Mouse (Mus musculus) neural tube, embryonic 12.5 days (tissue): ENCODE results near the gene Slc2a9. TPM values are rescaled to one million over a fixed set of nuclear protein-coding genes. Genes with fewer than 3 reads are reported as not detected.

ENCODE experiments used
- ATAC-seq: fragments of 200-750 bp; cut with Nextera tagmentation; 2 replicates; pipeline ENCODE4 v1.8.0; 2017; ENCODE audit warnings: low read depth, mild to moderate bottlenecking, moderate TSS enrichment, moderate library complexity; ENCODE audit not compliant: low FRiP score
- H3K27ac ChIP-seq: fragments of 300-500 bp; sonication (generic); 2 replicates; pipeline ENCODE4 v1.5.1; 2016
- H3K27me3 ChIP-seq: fragments of 300-500 bp; sonication (generic); replicated peaks from 2 replicates; pipeline ENCODE4 v1.6.1; 2016; ENCODE audit warnings: mild to moderate bottlenecking
- H3K36me3 ChIP-seq: fragments of 300-500 bp; sonication (generic); 2 replicates; pipeline ENCODE4 v1.6.1; 2016; ENCODE audit warnings: mild to moderate bottlenecking
- H3K4me1 ChIP-seq: fragments of 300-500 bp; sonication (generic); 2 replicates; pipeline ENCODE4 v1.6.1; 2016
- H3K4me2 ChIP-seq: fragments of 300-500 bp; sonication (generic); replicated peaks from 2 replicates; pipeline ENCODE4 v1.6.1; 2016; ENCODE audit warnings: mild to moderate bottlenecking
- H3K4me3 ChIP-seq: fragments of 300-500 bp; sonication (generic); 2 replicates; pipeline ENCODE4 v1.5.1; 2016
- H3K9ac ChIP-seq: fragments of 300-500 bp; sonication (generic); 2 replicates; pipeline ENCODE4 v1.6.1; 2016; ENCODE audit warnings: mild to moderate bottlenecking
- H3K9me3 ChIP-seq: fragments of 300-500 bp; sonication (generic); 2 replicates; pipeline ENCODE4 v1.6.1; 2016; ENCODE audit warnings: mild to moderate bottlenecking
- WGBS: fragments of 180-500 bp; shearing (Covaris S2); methylation state at CpG from one replicate; pipeline ENCODE4 v1.1.7; 2016; 5-methylcytosine and 5-hydroxymethylcytosine counted together
- polyA plus RNA-seq: library from polyadenylated mRNA; unstranded; fragments of >200 nt; fragmentation: Nextera tagmentation; extraction: Ambion mirVana; gene quantifications from 2 replicates; pipeline ENCODE4 v1.2.1, GENCODE M21; 2016

The Slc2a9 gene
- polyA plus RNA-seq, 1 experiment from 2014 or later = 0.24 TPM

DNA sequence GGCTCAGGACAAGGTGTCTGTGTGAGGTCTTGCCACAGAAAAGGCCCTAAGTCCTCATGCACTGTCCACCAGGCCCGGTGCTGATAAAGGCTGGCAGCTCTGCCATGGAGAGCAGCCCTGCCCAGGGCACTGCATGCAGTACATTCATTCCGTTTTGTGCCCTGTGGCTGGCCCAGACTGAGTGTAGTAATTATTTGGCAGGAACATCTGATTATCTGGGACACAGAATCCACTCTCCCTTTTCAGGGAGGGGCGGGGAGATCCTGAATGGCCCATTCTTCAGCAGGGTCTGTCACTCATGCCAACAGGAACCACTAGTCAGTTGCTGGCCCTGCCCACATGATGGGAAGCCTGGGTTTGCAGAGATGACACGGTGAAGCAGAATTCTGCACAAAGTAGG lies 29.1 kb upstream of the Slc2a9 start:
- no peak overlapping the region for H3K4me3 ChIP-seq
- no peak overlapping the region for H3K27ac ChIP-seq
- H3K9me3 ChIP-seq = no peaks in the 10 kb centered on the region
- H3K9ac ChIP-seq = no peak overlapping the region
- H3K27me3 ChIP-seq = no peaks in the 10 kb centered on the region
- ATAC-seq = no peak
- peaks cover 93% of the 10 kb centered on the region for H3K36me3 ChIP-seq
- no peaks in the 10 kb centered on the region for H3K4me1 ChIP-seq
- 89% methylated on average over 4 of the region's 4 CpGs for WGBS
- no peak overlapping the region for H3K4me2 ChIP-seq

DNA sequence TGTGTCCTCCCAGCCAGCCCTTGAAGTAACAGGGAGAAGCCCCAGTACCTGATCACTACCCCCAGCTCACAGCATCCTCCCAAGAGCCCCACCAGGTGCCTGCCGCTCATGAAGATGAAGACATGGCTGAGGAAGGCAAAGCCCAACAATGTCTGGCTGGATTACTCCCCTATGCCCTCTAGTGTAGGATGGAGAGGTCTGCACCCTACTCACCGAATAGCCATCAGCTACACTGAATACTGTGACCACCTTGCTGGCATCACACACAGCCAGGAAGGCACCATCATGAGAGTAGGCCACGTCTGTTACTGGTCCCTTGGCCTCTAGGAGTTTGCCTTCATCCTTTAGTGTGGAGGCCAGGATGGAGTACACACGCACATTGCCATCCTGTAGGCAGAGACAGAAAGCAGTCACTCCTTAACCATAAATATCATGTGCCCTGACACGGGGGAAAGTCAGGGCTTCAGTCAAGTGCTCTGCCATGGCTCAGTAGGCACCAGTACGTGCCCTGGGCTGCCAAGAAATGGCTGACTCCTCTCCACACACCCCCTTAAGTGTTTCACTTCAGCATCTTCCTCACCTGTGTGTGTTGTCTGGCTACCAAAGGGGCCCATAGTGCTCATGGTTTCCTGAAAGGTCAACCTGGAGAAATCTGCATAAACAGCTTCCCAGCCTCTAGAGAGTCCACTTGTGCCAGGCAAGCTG lies 26.9 kb upstream of the Slc2a9 start:
- no peak overlapping the region for H3K4me2 ChIP-seq
- WGBS = 71% methylated on average over 6 of the region's 6 CpGs
- no peak overlapping the region for H3K4me3 ChIP-seq
- no peak overlapping the region for H3K27ac ChIP-seq
- no peaks in the 10 kb centered on the region for H3K9me3 ChIP-seq
- peak; percentile 74 for ATAC-seq
- no peaks in the 10 kb centered on the region for H3K27me3 ChIP-seq
- H3K4me1 ChIP-seq = no peaks in the 10 kb centered on the region
- H3K9ac ChIP-seq = no peak overlapping the region
- peaks cover 89% of the 10 kb centered on the region for H3K36me3 ChIP-seq

DNA sequence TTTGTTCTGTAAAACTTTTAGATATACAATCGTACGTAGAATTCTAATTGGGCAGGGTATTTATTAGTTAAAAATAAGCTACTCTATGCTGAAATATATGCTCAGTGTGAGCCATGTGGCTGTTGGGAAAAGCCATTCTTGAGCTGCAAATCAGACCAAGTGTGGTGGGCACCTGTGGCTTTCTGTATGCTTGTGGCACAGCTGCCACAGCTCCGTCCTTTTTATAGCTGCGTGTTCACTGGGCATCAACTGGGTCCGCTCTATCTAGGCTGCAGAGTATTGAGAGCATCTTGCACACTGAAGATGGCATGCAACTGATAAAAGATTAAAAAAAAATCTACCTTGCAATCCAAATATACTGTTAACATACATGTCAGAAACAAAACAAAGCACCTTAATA lies 20.0 kb upstream of the Slc2a9 start:
- WGBS = 94% methylated on average over 5 of the region's 5 CpGs
- Histone ChIP-seq H3K27me3 (no peaks in the 10 kb centered on the region), H3K4me3 (no peak overlapping the region), H3K4me2 (no peak overlapping the region), H3K9ac (no peak overlapping the region), H3K9me3 (no peaks in the 10 kb centered on the region), H3K4me1 (no peaks in the 10 kb centered on the region), H3K27ac (no peak overlapping the region), H3K36me3 (peaks cover 26% of the 10 kb centered on the region)
- no peak for ATAC-seq

DNA sequence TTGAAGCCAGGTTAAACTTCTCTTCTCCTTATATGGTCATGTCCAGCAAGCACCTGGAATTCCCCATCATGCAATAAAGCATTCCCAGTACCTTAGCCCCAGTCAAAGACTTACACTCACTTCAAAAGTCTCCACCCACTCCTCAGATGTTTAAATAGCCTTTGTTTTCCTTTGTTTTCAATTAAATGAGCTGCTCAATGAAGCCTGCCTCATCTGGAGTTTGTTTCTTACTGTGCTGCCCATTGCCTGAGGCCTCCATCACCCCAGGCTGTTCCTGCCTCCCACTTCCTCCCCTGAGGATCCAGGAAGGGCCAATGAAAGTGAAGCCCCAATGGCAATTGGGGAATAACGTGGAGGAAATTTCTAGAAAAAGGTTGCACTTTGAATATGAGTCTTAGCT lies 17.9 kb upstream of the Slc2a9 start:
- Histone ChIP-seq H3K9me3 (no peaks in the 10 kb centered on the region), H3K27ac (no peak overlapping the region), H3K27me3 (no peaks in the 10 kb centered on the region), H3K4me2 (no peak overlapping the region), H3K36me3 (0 out of 2 replicates have a peak, but pooled peaks cover 7% of the 10 kb centered on the region), H3K9ac (no peak overlapping the region), H3K4me1 (no peaks in the 10 kb centered on the region), H3K4me3 (no peak overlapping the region)
- WGBS = 44% methylated on average over 1 of the region's 1 CpGs
- no peak for ATAC-seq

DNA sequence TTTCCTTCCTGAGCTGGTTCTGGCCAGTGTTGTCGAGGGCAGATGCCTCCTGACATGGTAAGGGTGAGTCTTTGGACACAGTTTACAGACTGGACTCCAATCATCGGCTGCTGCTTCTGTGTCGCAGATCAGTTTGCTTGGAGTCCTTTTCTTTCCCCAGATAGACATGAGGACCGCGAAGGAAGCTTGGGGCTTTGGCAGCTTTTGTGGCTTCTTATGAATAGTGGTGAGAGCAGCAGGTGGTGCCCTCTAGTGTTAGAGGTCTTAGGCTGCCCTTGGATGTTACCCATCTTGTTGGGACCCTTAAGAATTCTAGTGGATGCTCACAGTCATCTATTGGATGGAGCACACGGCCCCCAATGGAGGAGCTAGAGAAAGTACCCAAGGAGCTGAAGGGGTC lies 13.3 kb upstream of the Slc2a9 start:
- H3K4me1 ChIP-seq = no peaks in the 10 kb centered on the region
- ATAC-seq = no peak
- H3K4me2 ChIP-seq = no peak overlapping the region
- no peak overlapping the region for H3K4me3 ChIP-seq
- H3K9ac ChIP-seq = no peak overlapping the region
- 64% methylated on average over 6 of the region's 6 CpGs for WGBS
- H3K9me3 ChIP-seq = no peaks in the 10 kb centered on the region
- H3K27ac ChIP-seq = no peak overlapping the region
- no peaks in the 10 kb centered on the region for H3K27me3 ChIP-seq
- H3K36me3 ChIP-seq = no peaks in the 10 kb centered on the region

DNA sequence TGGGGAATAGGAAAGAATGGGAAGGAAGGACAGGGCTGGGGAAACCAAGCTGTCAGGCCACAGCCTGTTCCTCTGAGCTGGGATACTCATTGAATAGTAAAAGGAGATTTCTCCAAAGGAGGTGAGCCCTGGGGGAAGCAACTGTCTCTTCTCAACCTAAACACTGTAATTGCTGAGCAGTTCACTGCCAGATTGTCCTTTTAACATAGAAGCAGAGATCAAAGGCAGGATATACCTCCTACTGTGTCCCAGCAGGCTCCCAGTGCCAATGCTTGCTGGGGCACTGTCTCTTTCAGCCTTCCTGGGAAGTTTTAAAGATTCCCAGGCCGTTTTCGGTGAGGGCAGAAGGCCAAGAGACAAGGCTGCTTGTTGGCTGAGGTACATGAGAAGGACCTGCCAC lies 10.0 kb upstream of the Slc2a9 start:
- H3K9me3 ChIP-seq = no peaks in the 10 kb centered on the region
- no peak overlapping the region for H3K4me2 ChIP-seq
- no peaks in the 10 kb centered on the region for H3K4me1 ChIP-seq
- WGBS = 4% methylated on average over 2 of the region's 2 CpGs
- ATAC-seq = no peak
- H3K27ac ChIP-seq = no peak overlapping the region
- H3K4me3 ChIP-seq = no peak overlapping the region
- no peaks in the 10 kb centered on the region for H3K27me3 ChIP-seq
- H3K9ac ChIP-seq = no peak overlapping the region
- H3K36me3 ChIP-seq = no peaks in the 10 kb centered on the region

DNA sequence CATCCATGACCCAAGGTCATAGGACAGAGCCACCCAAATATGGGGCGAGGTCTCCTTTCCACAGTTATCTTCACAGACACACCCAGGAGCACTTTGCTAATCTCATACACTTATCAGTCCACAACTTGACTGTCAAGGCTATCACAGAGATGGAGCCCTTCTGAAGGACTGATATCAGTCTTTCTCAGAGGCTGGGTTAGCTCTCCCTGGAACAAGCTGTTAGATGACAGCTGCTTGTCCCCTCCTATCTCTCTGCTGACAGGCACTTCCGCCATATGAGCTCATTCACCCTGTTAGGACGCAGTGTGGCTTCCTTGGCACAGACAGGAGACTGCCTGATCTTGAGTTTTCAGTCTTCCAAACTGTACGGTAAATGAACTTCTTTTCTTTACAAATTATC lies 6.6 kb upstream of the Slc2a9 start:
- H3K4me3 ChIP-seq = no peak overlapping the region
- no peak overlapping the region for H3K9ac ChIP-seq
- no peaks in the 10 kb centered on the region for H3K27me3 ChIP-seq
- 88% methylated on average over 4 of the region's 4 CpGs for WGBS
- H3K4me1 ChIP-seq = no peaks in the 10 kb centered on the region
- H3K9me3 ChIP-seq = no peaks in the 10 kb centered on the region
- no peak for ATAC-seq
- no peaks in the 10 kb centered on the region for H3K36me3 ChIP-seq
- H3K4me2 ChIP-seq = no peak overlapping the region
- no peak overlapping the region for H3K27ac ChIP-seq

DNA sequence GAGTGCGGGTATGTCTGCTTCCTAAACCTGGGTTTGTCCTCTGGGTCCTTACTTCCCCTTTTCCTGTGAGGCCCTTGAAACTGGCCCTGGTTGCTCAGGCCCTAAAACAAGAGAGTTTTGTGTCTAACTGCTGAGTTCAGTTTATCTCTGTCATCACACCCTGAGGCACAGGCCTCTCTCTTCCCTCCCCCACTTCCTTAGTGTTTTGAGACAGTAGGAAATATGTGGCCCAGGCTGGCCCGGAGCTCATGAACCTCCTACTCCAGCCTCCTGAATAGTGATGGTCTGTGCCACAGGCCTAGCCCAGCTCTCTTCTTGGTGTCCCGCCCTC lies 2.5 kb upstream of the Slc2a9 start:
- Histone ChIP-seq H3K9me3 (no peaks in the 10 kb centered on the region), H3K4me2 (no peak overlapping the region), H3K9ac (no peak overlapping the region), H3K27ac (no peak overlapping the region), H3K4me3 (no peak overlapping the region), H3K27me3 (no peaks in the 10 kb centered on the region), H3K36me3 (no peaks in the 10 kb centered on the region), H3K4me1 (no peaks in the 10 kb centered on the region)
- no peak for ATAC-seq
- WGBS = 76% methylated on average over 3 of the region's 3 CpGs

DNA sequence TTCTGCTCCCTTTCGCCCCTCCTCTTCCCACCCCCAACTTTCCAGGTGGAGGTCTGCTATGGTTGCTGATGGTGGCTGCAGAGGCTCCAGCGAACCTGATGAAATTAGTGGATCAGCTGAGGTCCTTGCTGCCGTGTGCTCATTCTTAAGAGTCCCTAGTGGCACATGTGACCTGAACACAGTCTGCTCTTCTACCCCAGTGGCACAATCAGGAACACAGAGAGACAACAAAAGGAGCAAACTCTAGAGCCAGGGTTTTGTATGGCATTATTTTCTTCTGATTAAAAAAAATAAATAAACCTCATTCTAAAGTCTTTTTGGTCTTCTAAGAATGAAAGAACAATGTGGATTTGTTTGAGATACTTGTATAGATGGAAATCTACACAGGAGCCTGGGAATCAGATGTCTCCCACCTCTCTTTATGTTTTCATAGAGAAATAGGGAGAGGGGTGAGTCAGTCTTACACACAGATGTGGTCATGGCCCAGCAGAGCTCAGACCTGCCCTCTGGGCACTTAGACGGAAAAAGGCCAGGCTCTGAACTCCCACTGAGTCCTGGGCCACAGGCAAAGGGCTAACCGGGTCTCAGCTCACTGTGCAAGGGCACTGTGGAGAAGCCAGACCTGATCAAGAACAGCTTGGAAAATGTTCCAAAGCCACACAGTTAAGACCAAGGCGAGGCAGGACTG lies 1.9 kb upstream of the Slc2a9 start:
- no peaks in the 10 kb centered on the region for H3K9me3 ChIP-seq
- H3K27me3 ChIP-seq = no peaks in the 10 kb centered on the region
- no peak overlapping the region for H3K9ac ChIP-seq
- no peaks in the 10 kb centered on the region for H3K4me1 ChIP-seq
- WGBS = 68% methylated on average over 6 of the region's 6 CpGs
- no peak overlapping the region for H3K27ac ChIP-seq
- H3K4me2 ChIP-seq = no peak overlapping the region
- no peaks in the 10 kb centered on the region for H3K36me3 ChIP-seq
- no peak for ATAC-seq
- no peak overlapping the region for H3K4me3 ChIP-seq

DNA sequence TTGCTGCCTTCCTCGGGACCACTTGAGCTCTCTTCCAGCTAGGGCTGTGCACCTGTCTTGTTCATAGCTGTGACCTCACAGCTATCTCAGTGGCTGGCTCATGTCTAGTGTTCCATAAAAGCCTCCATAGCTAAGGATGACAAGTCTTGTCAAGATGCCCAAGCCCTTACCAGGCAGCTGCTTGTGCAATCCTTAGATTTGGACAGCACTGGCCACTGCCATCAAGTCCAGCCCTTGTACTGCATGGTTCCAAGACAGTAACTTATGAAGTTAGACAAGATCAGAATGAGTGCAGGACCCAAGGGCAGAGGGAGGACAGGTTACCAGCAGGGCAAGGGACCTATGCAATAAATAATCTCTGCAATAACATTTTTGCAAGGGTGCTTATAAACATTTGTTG lies 1.2 kb upstream of the Slc2a9 start:
- Histone ChIP-seq H3K4me1 (no peaks in the 10 kb centered on the region), H3K4me3 (no peak overlapping the region), H3K36me3 (no peaks in the 10 kb centered on the region), H3K27ac (no peak overlapping the region), H3K9ac (no peak overlapping the region), H3K9me3 (no peaks in the 10 kb centered on the region), H3K4me2 (no peak overlapping the region), H3K27me3 (no peaks in the 10 kb centered on the region)
- ATAC-seq = no peak
- 85% methylated on average over 1 of the region's 1 CpGs for WGBS

DNA sequence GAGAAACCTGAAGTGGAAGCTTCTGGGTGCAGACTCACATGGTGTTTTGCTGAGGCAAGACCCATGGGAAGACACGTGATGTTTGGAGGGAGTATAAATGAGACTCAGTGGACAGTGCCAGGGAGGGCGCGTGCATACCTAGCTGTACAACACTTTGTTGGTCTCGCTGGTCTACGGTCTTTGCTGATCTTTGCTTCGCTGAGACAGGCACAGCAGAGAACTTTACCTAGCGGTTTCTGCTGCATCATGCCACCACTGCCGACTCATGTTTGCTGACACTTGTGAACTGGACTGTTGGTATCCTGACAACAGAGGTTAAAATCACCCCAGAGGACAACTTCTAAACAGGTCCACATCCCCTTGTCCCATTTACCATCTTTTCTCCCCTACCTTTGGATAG lies 2.9 kb downstream of the Slc2a9 start:
- Histone ChIP-seq H3K4me3 (no peak overlapping the region), H3K9me3 (no peaks in the 10 kb centered on the region), H3K4me2 (no peak overlapping the region), H3K9ac (no peak overlapping the region), H3K27ac (no peak overlapping the region), H3K4me1 (no peaks in the 10 kb centered on the region), H3K36me3 (no peaks in the 10 kb centered on the region), H3K27me3 (no peaks in the 10 kb centered on the region)
- 94% methylated on average over 8 of the region's 8 CpGs for WGBS
- ATAC-seq = no peak

DNA sequence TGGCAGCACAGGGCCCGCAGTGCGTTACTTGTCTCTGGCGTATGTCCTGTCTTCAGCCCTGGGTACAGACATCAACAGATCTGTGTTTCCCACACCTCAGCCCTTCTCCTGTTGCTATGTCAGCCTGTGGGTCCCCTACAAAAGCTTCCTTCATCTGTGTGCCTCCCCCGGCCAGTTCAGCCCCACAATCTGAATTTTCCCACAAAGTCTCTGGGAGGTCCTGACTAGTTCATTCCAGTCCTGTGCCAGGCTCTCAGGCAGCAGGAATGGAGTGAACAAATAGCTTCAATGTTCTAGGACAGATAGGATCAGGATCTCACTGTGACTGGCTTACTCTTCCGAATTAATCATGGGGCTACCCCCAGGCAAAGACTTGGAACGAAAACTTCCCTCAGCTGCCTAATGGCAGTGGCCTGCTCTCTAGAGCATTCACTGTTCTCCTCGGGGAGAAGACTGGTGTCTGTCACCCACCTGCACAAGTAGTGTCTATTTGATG lies 3.6 kb downstream of the Slc2a9 start:
- ATAC-seq = no peak
- no peaks in the 10 kb centered on the region for H3K36me3 ChIP-seq
- no peaks in the 10 kb centered on the region for H3K27me3 ChIP-seq
- H3K9ac ChIP-seq = no peak overlapping the region
- 78% methylated on average over 7 of the region's 7 CpGs for WGBS
- H3K4me1 ChIP-seq = no peaks in the 10 kb centered on the region
- no peak overlapping the region for H3K27ac ChIP-seq
- H3K4me2 ChIP-seq = no peak overlapping the region
- no peak overlapping the region for H3K4me3 ChIP-seq
- H3K9me3 ChIP-seq = no peaks in the 10 kb centered on the region

DNA sequence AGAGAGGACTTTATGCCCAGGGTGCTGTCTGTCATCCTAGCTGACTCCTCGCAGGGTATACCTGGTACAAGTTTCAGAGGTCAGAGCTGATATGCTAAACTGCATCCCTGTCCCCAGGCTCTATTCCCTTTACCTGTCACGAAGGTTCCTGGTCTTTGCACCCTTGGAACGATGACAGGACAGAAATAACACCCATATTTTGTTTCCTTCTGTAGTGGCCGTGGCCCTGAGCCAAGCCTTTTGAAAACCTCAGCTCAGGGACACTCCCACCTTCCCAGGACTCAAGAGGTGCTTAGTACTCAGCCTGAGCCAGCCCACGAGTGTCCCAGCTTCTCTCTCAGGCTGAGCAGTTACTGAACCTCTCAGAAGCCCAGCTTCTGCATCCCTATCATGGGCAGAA lies 4.5 kb downstream of the Slc2a9 start:
- Histone ChIP-seq H3K27ac (no peak overlapping the region), H3K4me1 (no peaks in the 10 kb centered on the region), H3K36me3 (no peaks in the 10 kb centered on the region), H3K4me3 (no peak overlapping the region), H3K9me3 (no peaks in the 10 kb centered on the region), H3K27me3 (no peaks in the 10 kb centered on the region), H3K4me2 (no peak overlapping the region), H3K9ac (no peak overlapping the region)
- WGBS = 79% methylated on average over 5 of the region's 5 CpGs
- ATAC-seq = no peak
